Mouse (Mus musculus): Measurements from ENCODE around the gene Pygo2. TPM values are rescaled to one million over a fixed set of nuclear protein-coding genes. Genes with fewer than 3 reads are reported as not detected.

Pygo2 gene
- polyA plus RNA-seq, 1 experiment from 2014 or later, result 68.4 TPM

GRCm38 (mm10) chr3:89418861-89419250 lies 11.2 kb upstream of the Pygo2 start:
- CTCF ChIA-PET, result interaction anchor here (0.7 to 3.7 kb wide), 7 partner anchors 9 to 63 kb away, joined by 4 to 22 read pairs (median 5); partner anchors contain the start of gene Zbtb7b
- ATAC-seq, result no peak
- POLR2A ChIA-PET, result interaction anchor here (0.6 to 4.2 kb wide), 9 partner anchors 12 to 101 kb away, joined by 3 to 56 read pairs (median 5); partner anchors contain the start of genes Efna3, Pbxip1, Pygo2 and Zbtb7b
- H3K27me3 ChIP-seq, result no peaks in the 10 kb centered on the region
- no peak for TF ChIP-seq CTCF (IDR thresholded peaks at IDR 0.05)
- peak; percentile 63 for DNase-seq (ENCODE audit: low read depth, low spot score)
- in situ Hi-C loops (cut with MboI; ENCODE audit: low pct_unique_long_range_greater_than_20kb), result no loop called here

- no peaks in the 10 kb centered on the region for H3K27me3 ChIP-seq
- DNase-seq (ENCODE audit: low read depth, low spot score), result peak; percentile 73
- ChIA-PET POLR2A (interaction anchor here (0.6 to 4.2 kb wide), 9 partner anchors 11 to 102 kb away, joined by 3 to 56 read pairs (median 5); partner anchors contain the start of genes Adam15, Efna3, Pbxip1 and Pygo2), CTCF (interaction anchor here (0.7 to 3.7 kb wide), 11 partner anchors 8 to 130 kb away, joined by 3 to 22 read pairs (median 4); partner anchors contain the start of genes Flad1, Pygo2 and Zbtb7b)
- in situ Hi-C loops (cut with MboI; ENCODE audit: low pct_unique_long_range_greater_than_20kb), result no loop called here
- TF ChIP-seq CTCF (IDR thresholded peaks at IDR 0.05), result no peak
- ATAC-seq, result no peak
These were observed 10.4 kb upstream of the Pygo2 start for GRCm38 (mm10) chr3:89419571-89419970.

GRCm38 (mm10) chr3:89419981-89420380 lies 10.0 kb upstream of the Pygo2 start:
- CTCF ChIA-PET, result interaction anchor here (0.7 to 3.7 kb wide), 9 partner anchors 8 to 130 kb away, joined by 3 to 22 read pairs (median 4); partner anchors contain the start of genes Flad1 and Pygo2
- DNase-seq (ENCODE audit: low read depth, low spot score) (no peak), ATAC-seq (no peak)
- in situ Hi-C loops (cut with MboI; ENCODE audit: low pct_unique_long_range_greater_than_20kb), result no loop called here
- POLR2A ChIA-PET, result interaction anchor here (0.6 to 4.2 kb wide), 10 partner anchors 11 to 98 kb away, joined by 3 to 56 read pairs (median 5); partner anchors contain the start of genes Adam15, Efna3, Pbxip1 and Pygo2
- no peak for TF ChIP-seq CTCF (IDR thresholded peaks at IDR 0.05)
- H3K27me3 ChIP-seq, result no peaks in the 10 kb centered on the region

GRCm38 (mm10) chr3:89420421-89420820 lies 9.6 kb upstream of the Pygo2 start:
- in situ Hi-C loops (cut with MboI; ENCODE audit: low pct_unique_long_range_greater_than_20kb), result no loop called here
- ChIA-PET CTCF (interaction anchor here (0.7 to 3.7 kb wide), 9 partner anchors 9 to 38 kb away, joined by 3 to 22 read pairs (median 4); partner anchors contain the start of genes Flad1 and Pygo2), POLR2A (interaction anchor here (0.6 to 4.2 kb wide), 11 partner anchors 10 to 1433 kb away, joined by 3 to 56 read pairs (median 5); partner anchors contain the start of genes Adam15, Efna3, Pbxip1 and Pygo2)
- DNase-seq (ENCODE audit: low read depth, low spot score) (no peak), ATAC-seq (no peak)
- no peaks in the 10 kb centered on the region for H3K27me3 ChIP-seq
- TF ChIP-seq CTCF (IDR thresholded peaks at IDR 0.05), result no peak

- CTCF ChIA-PET, result interaction anchor here (0.9 to 3.7 kb wide), 9 partner anchors 9 to 37 kb away, joined by 3 to 22 read pairs (median 5); partner anchors contain the start of gene Flad1
- POLR2A ChIA-PET, result interaction anchor here (0.6 to 4.2 kb wide), 12 partner anchors 9 to 1434 kb away, joined by 3 to 56 read pairs (median 4); partner anchors contain the start of genes Pbxip1, Pygo2 and Zbtb7b
- in situ Hi-C loops (cut with MboI; ENCODE audit: low pct_unique_long_range_greater_than_20kb), result no loop called here
- TF ChIP-seq CTCF (IDR thresholded peaks at IDR 0.05), result no peak
- peak; percentile 85 for ATAC-seq
- no peaks in the 10 kb centered on the region for H3K27me3 ChIP-seq
- DNase-seq (ENCODE audit: low read depth, low spot score), result peak; percentile 91
These were observed 8.8 kb upstream of the Pygo2 start for GRCm38 (mm10) chr3:89421002-89421774.

GRCm38 (mm10) chr3:89421810-89422473 lies 8.1 kb upstream of the Pygo2 start:
- ATAC-seq, result no peak
- CTCF ChIA-PET, result interaction anchor here (0.9 to 3.7 kb wide), 5 partner anchors 12 to 35 kb away, joined by 3 to 22 read pairs (median 6); no protein-coding TSS in a partner anchor
- POLR2A ChIA-PET, result interaction anchor here (0.8 to 4.2 kb wide), 7 partner anchors 8 to 37 kb away, joined by 3 to 56 read pairs (median 5); partner anchors contain the start of genes Pbxip1, Pygo2 and Zbtb7b
- no peaks in the 10 kb centered on the region for H3K27me3 ChIP-seq
- TF ChIP-seq CTCF (IDR thresholded peaks at IDR 0.05), result no peak
- DNase-seq (ENCODE audit: low read depth, low spot score), result no peak
- in situ Hi-C loops (cut with MboI; ENCODE audit: low pct_unique_long_range_greater_than_20kb), result no loop called here

- TF ChIP-seq CTCF (IDR thresholded peaks at IDR 0.05), result no peak
These were observed 7.3 kb upstream of the Pygo2 start for GRCm38 (mm10) chr3:89422556-89423205.

GRCm38 (mm10) chr3:89424416-89425140 lies 5.4 kb upstream of the Pygo2 start:
- DNase-seq (ENCODE audit: low read depth, low spot score) (no peak), ATAC-seq (no peak)
- in situ Hi-C loops (cut with MboI; ENCODE audit: low pct_unique_long_range_greater_than_20kb), result no loop called here
- ChIA-PET CTCF (no interaction called here), POLR2A (no interaction called here)
- TF ChIP-seq CTCF (IDR thresholded peaks at IDR 0.05), result no peak
- H3K27me3 ChIP-seq, result no peaks in the 10 kb centered on the region

More at GRCm38 (mm10) chr3:89422556-89423205, 7.3 kb upstream of the Pygo2 start:
- CTCF ChIA-PET, result interaction anchor here (1.0 to 3.7 kb wide), 5 partner anchors 9 to 34 kb away, joined by 3 to 22 read pairs (median 5); no protein-coding TSS in a partner anchor
- ATAC-seq (no peak), DNase-seq (ENCODE audit: low read depth, low spot score) (no peak)
- H3K27me3 ChIP-seq, result no peaks in the 10 kb centered on the region
- in situ Hi-C loops (cut with MboI; ENCODE audit: low pct_unique_long_range_greater_than_20kb), result no loop called here
- POLR2A ChIA-PET, result interaction anchor here (1.1 to 4.2 kb wide), 5 partner anchors 8 to 36 kb away, joined by 3 to 56 read pairs (median 6); partner anchors contain the start of genes Pbxip1, Pygo2 and Zbtb7b

GRCm38 (mm10) chr3:89425141-89425525 lies 4.9 kb upstream of the Pygo2 start:
- POLR2A ChIA-PET, result no interaction called here
- no peak for ATAC-seq
- DNase-seq (ENCODE audit: low read depth, low spot score), result no peak
- no peak for TF ChIP-seq CTCF (IDR thresholded peaks at IDR 0.05)
- H3K27me3 ChIP-seq, result no peaks in the 10 kb centered on the region
- CTCF ChIA-PET, result interaction anchor here (1.4 kb wide), 1 partner anchor 29 kb away, joined by 7 read pairs; no protein-coding TSS in a partner anchor
- in situ Hi-C loops (cut with MboI; ENCODE audit: low pct_unique_long_range_greater_than_20kb), result no loop called here

Data from Patski (cell line).